Mouse (Mus musculus) right cerebral cortex, postnatal 4 days (tissue): Measurements from ENCODE around the gene H2-M9.

ENCODE experiments used
- DNase-seq: peaks from one replicate; pipeline ENCODE4 v3.0.0-alpha.2; 2022

H2-M9 gene

DNA sequence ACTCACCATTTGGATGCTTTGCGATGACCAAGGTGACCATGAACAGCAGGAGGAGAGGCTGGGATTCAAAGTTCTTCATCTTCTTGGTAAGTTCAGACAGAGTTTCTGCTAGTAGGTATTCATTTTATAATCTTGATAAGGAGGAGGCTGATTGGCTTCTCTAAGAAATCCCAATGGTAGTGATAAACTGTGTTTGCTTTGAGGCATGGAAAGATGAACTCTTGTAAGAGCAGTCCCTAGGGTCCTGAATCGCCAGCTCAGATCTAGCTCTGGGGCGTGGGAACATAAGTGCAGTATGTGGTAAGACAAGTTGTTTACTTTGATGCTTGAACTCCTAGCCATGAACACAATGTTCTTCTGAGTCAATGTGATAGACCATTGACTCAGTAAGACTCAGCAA, at the start of gene H2-M9:
TSS of gene H2-M9 (minus strand) at position 101 of the 400 bp plus-strand sequence.
- no peak for DNase-seq

DNA sequence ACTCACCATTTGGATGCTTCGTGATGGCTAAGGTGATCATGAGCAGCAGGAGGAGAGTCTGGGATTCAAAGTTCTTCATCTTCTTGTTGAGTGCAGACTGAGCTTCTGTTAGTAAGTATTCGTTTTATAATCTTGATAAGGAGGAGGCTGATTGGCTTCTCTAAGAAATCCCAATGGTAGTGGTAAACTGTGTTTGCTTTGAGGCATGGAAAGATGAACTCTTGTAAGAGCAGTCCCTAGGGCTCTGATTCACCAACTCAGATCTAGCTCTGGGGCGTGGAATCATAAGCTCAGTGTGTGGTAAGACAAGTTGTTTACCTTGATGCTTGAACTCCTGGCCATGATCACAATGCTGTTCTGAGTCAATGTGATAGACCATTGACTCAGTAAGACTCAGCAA, 29.7 kb upstream of the H2-M9 start, which contains the start of gene H2-M1:
TSS of gene H2-M1 (minus strand) at position 101 of the 400 bp plus-strand sequence.
- no peak for DNase-seq
